Mouse (Mus musculus) kidney, postnatal 25 days (tissue): ENCODE measurements at regions not wholly inside any gene's neighbourhood (a gene's known extent, or its start where the extent isn't known, plus 50 kb on each side); places are given as distances from the start of the nearest gene placed in this dataset.
A peak's percentile ranks its signal among the peaks of the same experiment; 100 is the strongest.
"Not testable (repeated sequence)": the region's sequence is repeated elsewhere in the genome, so short reads cannot be mapped to it uniquely, and the experiment has no call there.

Experiments
- DNase-seq, 2 experiments: peaks; one replicate each; pipeline ENCODE4 v3.0.0; 2021; ENCODE audit warnings: mixed read lengths in 2 of 2

DNA sequence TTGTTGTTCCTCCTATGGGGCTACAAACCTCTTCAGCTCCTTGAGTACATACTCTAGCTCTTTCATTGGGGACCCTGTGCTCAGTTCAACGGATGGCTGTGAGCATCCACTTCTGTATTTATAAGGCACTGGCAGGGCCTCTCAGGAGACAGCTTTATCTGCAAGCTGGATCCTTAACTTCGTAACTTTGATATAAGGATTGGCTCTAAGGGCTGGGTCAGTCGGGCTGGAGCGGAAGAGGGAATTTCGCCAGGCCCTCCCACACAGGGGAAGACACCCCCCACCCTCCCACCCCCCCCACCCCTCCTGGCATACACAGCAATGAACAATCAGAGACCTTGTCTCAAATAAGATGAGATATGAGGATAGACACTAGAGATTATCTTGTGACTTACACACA, 304.3 kb upstream of the Chordc1 start:
- peak; percentile 32 to 40 for DNase-seq

DNA sequence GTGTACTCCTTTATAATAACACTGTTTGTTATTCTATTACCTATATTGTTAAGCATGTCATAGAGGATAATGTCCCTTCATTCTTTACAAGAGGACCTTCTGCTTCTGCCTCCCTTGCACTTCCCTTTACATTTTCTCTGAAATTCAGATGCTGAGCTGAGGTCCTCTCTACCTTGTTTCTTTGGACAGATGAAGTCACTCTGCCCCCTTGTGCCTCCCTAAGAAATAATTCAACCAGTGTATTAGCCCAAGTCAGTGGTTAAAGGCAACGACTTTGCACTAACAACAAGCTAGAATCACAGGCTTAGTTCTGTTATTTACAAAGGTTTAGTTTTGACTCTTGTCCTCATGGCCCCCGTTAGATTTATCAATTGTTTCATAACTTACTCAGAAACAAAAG, 289.4 kb upstream of the Chordc1 start:
- no peak for DNase-seq

DNA sequence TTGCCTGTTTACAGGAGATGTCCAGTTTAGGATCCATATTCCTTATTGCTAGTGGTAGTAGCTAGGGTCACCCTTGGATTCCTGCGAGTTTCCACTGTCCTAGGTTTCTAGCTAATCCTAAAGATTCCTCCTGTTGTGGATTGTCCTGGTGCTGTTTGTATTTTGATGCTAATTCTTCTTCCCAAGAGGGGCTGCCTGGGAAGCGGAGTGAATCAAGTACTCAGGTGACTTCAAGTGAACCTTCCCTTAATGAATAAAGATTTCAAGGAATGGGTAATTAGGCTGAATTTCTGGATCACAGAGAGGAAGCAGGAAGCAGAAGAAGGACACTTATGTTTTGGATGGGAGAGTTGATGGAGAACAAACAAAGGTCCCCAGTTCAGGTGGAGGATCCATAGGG, 250.6 kb upstream of the Chordc1 start:
- DNase-seq: no peak

DNA sequence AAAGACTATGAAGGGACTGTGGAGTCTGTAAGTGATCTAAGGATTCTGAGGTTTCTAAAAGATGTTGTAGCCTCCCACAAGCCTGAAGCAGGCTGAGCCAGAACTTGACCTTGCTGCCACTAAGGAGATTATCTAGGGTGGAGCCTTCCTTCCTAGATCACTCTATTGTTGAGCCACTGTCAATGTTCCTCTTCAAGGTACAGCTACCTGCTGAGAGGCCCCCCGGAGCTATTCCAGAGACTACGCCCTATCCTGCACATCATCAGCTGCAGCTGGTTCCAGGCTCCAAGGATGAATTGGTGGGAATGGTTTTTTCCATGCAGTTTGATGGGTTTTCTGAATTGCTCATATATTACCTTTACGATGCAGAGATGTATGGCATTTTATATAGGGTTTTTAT, 249.3 kb upstream of the Chordc1 start:
- DNase-seq: not testable (repeated sequence)

DNA sequence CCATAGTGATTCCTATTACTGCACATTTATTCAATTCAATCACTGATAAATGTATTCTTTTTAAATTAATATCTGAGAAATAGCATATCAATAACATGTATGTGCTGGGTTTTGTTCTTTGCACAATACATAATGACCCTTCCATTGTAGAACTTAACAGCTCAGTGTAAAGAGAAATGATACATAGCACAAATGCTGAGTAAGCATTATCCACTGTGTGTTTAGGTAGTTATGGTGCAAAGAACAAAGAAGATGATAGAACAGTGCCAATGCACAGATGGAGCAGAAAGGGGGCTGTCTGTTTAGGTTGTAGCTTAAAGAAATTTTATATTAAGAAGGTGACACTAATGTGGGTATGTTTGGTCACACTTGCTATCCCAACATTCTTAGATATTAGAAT, 215.0 kb upstream of the Chordc1 start:
- no peak for DNase-seq

DNA sequence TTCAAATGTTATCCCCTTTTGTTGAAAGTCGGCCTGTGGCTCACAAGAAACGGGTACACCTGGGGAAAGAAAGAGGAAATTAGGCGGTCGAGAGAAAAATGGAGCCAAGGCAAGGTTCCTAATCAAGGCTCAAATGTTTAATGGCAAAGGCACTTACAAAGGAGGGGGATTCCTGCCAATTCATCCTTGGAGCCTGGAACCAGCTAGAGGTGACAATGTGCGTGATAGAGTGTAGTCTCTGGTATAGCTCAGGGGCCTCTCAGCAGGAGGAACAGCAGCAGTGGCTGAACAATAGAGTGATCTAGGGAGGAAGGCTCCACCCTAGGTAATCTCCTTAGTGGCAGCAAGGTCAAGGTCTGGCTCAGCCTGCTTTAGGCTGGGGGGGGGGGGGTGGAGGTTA, 213.5 kb upstream of the Chordc1 start:
- not testable (repeated sequence) for DNase-seq

DNA sequence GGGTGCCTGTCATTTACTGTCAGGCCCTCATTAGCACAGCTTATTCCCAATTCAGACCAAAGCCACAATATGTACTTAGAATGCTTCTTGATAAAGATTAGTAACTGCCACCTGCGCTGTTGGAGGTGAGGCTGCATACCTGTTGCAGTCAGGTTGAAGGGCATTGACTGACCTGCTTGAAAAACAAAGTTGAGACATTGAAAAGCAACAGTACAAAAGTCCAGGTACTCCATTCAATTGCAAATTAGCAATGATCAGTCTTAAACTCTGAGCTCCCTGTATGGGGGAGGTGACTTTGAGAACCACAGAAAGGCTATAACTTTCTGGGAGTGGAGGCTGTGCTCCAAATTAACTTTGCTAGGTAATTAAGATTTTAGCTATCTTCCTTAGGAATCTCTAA, 212.8 kb upstream of the Chordc1 start:
- not testable (repeated sequence) for DNase-seq
